Mouse (Mus musculus): ENCODE data around the gene Dcxr. TPM values are rescaled to one million over a fixed set of nuclear protein-coding genes. Genes with fewer than 3 reads are reported as not detected.

The Dcxr gene
- total and polyA plus RNA-seq, 3 experiments = 12.2 to 14.1 TPM; not detected in 1

GRCm38 (mm10) chr11:120733521-120733920 lies 6.4 kb upstream of the Dcxr start:
- Histone ChIP-seq H3K27me3 (ENCODE audit: control insufficient read depth in 1 of 2, insufficient read depth in 2 of 2, low read length in 2 of 2) (peaks cover 0 to 4% of the 10 kb centered on the region in 2 experiments; a peak in 3 of 4 replicates), H3K27ac (ENCODE audit: control insufficient read depth, low read depth, low read length) (no peak overlapping the region)
- TF ChIP-seq RCOR1 (IDR thresholded peaks at IDR 0.05; ENCODE audit: low read depth, low read length) (0 out of 2 replicates have a peak, but pooled peaks have one; percentile 11), MYC (IDR thresholded peaks at IDR 0.05; ENCODE audit: low read depth, low read length) (no peak)

DNA sequence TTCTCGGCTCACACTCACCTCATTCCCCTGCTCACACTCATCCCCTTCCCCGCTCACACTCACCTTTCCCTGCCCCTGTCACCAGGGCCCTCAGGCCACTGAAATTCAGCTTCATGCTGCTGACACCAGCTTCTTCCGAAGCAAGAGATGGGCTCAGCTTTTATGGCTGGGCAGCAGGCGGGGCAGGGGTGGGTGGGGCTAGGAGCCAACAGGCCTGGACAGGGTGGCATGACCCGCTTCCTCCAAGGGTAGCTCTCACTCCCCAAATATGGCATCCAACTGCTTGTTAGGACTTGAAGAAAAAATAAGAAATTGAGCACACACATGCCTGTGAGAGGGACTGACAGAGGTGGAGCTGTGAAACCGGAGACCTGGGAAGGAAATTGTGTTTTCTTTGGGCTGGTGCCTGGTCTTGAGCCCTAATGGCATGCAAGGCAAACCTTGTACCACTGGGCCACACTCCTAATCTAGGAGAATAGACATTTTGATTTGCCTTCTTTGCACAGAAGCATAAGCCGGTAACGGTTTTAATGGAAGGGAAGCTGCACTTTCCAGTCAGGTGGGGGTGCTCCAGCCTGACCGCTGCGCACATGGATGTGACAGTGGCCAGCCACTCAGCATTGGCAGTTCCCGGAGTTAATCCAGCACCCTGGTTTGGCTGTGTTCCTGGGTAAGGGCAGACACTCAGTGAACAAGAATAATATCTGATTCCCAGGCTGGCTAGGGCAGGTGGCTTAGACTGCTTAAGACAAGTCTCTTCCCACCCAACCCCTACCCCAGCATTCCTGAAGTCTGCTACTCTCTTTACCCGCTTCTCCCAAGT lies 5.0 kb upstream of the Dcxr start, which contains the start of gene Cbr2:
Gene Cbr2, minus strand, starts transcription at position 257 of the 823 bp plus-strand sequence.
- peaks cover 0 to 4% of the 10 kb centered on the region in 2 experiments; a peak in 3 of 4 replicates for H3K27me3 ChIP-seq (ENCODE audit: control insufficient read depth in 1 of 2, insufficient read depth in 2 of 2, low read length in 2 of 2)

More at GRCm38 (mm10) chr11:120733521-120733920, 6.4 kb upstream of the Dcxr start:
- Histone ChIP-seq H3K79me2 (ENCODE audit: control insufficient read depth, insufficient read depth, low read length, poor library complexity) (no peaks in the 10 kb centered on the region), H3K36me3 (ENCODE audit: control insufficient read depth in 1 of 2, insufficient read depth in 2 of 2, low read length in 2 of 2) (no peaks in the 10 kb centered on the region), H3K4me1 (ENCODE audit: control insufficient read depth in 1 of 2, insufficient read depth in 2 of 2, low read length in 2 of 2) (peaks cover 0 to 4% of the 10 kb centered on the region in 2 experiments; a peak in 1 of 4 replicates), H3K9ac (ENCODE audit: control insufficient read depth, low read depth, low read length, poor library complexity, severe bottlenecking) (no peak overlapping the region), H3K4me3 (ENCODE audit: control insufficient read depth in 1 of 2, insufficient read depth in 1 of 2, low read depth in 2 of 2, low read length in 2 of 2) (no peak overlapping the region), H3K9me3 (replicated peaks; ENCODE audit: insufficient read depth, low read length) (no peaks in the 10 kb centered on the region)
- DNase-seq (ENCODE audit: low read depth, low spot score) = peak; percentile 72

GRCm38 (mm10) chr11:120731395-120731794 lies 4.3 kb upstream of the Dcxr start:
- Histone ChIP-seq H3K36me3 (ENCODE audit: control insufficient read depth in 1 of 2, insufficient read depth in 2 of 2, low read length in 2 of 2) (no peaks in the 10 kb centered on the region), H3K27me3 (ENCODE audit: control insufficient read depth in 1 of 2, insufficient read depth in 2 of 2, low read length in 2 of 2) (peaks cover 0 to 2% of the 10 kb centered on the region in 2 experiments; a peak in 3 of 4 replicates), H3K9ac (ENCODE audit: control insufficient read depth, low read depth, low read length, poor library complexity, severe bottlenecking) (no peak overlapping the region), H3K27ac (ENCODE audit: control insufficient read depth, low read depth, low read length) (no peak overlapping the region), H3K4me1 (ENCODE audit: control insufficient read depth in 1 of 2, insufficient read depth in 2 of 2, low read length in 2 of 2) (peaks cover 0 to 4% of the 10 kb centered on the region in 2 experiments; a peak in 1 of 4 replicates), H3K79me2 (ENCODE audit: control insufficient read depth, insufficient read depth, low read length, poor library complexity) (no peaks in the 10 kb centered on the region), H3K4me3 (ENCODE audit: control insufficient read depth in 1 of 2, insufficient read depth in 1 of 2, low read depth in 2 of 2, low read length in 2 of 2) (no peak overlapping the region), H3K9me3 (replicated peaks; ENCODE audit: insufficient read depth, low read length) (no peaks in the 10 kb centered on the region)
- TF ChIP-seq USF2 (IDR thresholded peaks at IDR 0.05; ENCODE audit: borderline replicate concordance in 1 of 2, insufficient read depth in 1 of 2, low read depth in 1 of 2, low read length in 2 of 2) = no peak
- TF ChIP-seq SIN3A (IDR thresholded peaks at IDR 0.05; ENCODE audit: low read length) = no peak
- TF ChIP-seq KAT2A (conservative IDR thresholded peaks at IDR 0.05; ENCODE audit: low read depth, low read length) = no peak
- TF ChIP-seq TCF12 (IDR thresholded peaks at IDR 0.05; ENCODE audit: low read depth, low read length) = no peak
- no peak for TF ChIP-seq ETS1 (IDR thresholded peaks at IDR 0.05; ENCODE audit: low read depth, low read length)
- TF ChIP-seq MAX (IDR thresholded peaks at IDR 0.05; ENCODE audit: low read length) = no peak
- TF ChIP-seq TAL1 (IDR thresholded peaks at IDR 0.05; ENCODE audit: low read length) = no peak
- no peak for TF ChIP-seq MXI1 (IDR thresholded peaks at IDR 0.05; ENCODE audit: low read depth, low read length)
- TF ChIP-seq POLR2A (IDR thresholded peaks at IDR 0.05; ENCODE audit: control insufficient read depth in 1 of 2, insufficient read depth in 1 of 2, low read depth in 1 of 2, low read length in 2 of 2, poor library complexity in 1 of 2) = no peak
- TF ChIP-seq USF1 (IDR thresholded peaks at IDR 0.05; ENCODE audit: low read depth, low read length) = no peak
- no peak for TF ChIP-seq ELF1 (IDR thresholded peaks at IDR 0.05; ENCODE audit: low read depth, low read length)
- no peak for TF ChIP-seq JUND (IDR thresholded peaks at IDR 0.05; ENCODE audit: low read depth, low read length)
- no peak for TF ChIP-seq ZC3H11A (IDR thresholded peaks at IDR 0.05; ENCODE audit: low read depth, low read length)
- TF ChIP-seq EP300 (IDR thresholded peaks at IDR 0.05; ENCODE audit: low read depth in 1 of 2, low read length in 2 of 2) = no peak
- no peak for TF ChIP-seq POLR2AphosphoS5 (IDR thresholded peaks at IDR 0.05; ENCODE audit: borderline replicate concordance, low read depth, low read length)
- no peak for TF ChIP-seq UBTF (IDR thresholded peaks at IDR 0.05; ENCODE audit: borderline replicate concordance, insufficient read depth, low read depth, low read length)
- no peak for TF ChIP-seq BHLHE40 (IDR thresholded peaks at IDR 0.05; ENCODE audit: borderline replicate concordance, low read depth, low read length)
- TF ChIP-seq POLR2AphosphoS2 (IDR thresholded peaks at IDR 0.05; ENCODE audit: low read length) = no peak
- no peak for TF ChIP-seq SMC3 (IDR thresholded peaks at IDR 0.05; ENCODE audit: low read depth, low read length)
- no peak for TF ChIP-seq MYC (IDR thresholded peaks at IDR 0.05; ENCODE audit: low read depth, low read length)
- no peak for DNase-seq (ENCODE audit: low read depth, low spot score)

More for the DNA sequence above, 5.0 kb upstream of the Dcxr start, which contains the start of gene Cbr2:
- no peak for DNase-seq (ENCODE audit: low read depth, low spot score)
- TF ChIP-seq POLR2AphosphoS5 (IDR thresholded peaks at IDR 0.05; ENCODE audit: borderline replicate concordance, low read depth, low read length) (no peak), KAT2A (conservative IDR thresholded peaks at IDR 0.05; ENCODE audit: low read depth, low read length) (no peak), ZC3H11A (IDR thresholded peaks at IDR 0.05; ENCODE audit: low read depth, low read length) (no peak), GABPA (IDR thresholded peaks at IDR 0.05; ENCODE audit: low read depth, low read length) (no peak), ZNF384 (IDR thresholded peaks at IDR 0.05; ENCODE audit: low read depth, low read length) (no peak), ZKSCAN1 (IDR thresholded peaks at IDR 0.05; ENCODE audit: low read depth, low read length) (no peak), MAX (IDR thresholded peaks at IDR 0.05; ENCODE audit: low read length) (no peak), MAFK (IDR thresholded peaks at IDR 0.05; ENCODE audit: borderline replicate concordance, low read depth, low read length) (no peak)
- H3K9ac ChIP-seq (ENCODE audit: control insufficient read depth, low read depth, low read length, poor library complexity, severe bottlenecking) = no peak within 1 kb of the TSS
- no peak within 1 kb of the TSS for H3K27ac ChIP-seq (ENCODE audit: control insufficient read depth, low read depth, low read length)
- H3K79me2 ChIP-seq (ENCODE audit: control insufficient read depth, insufficient read depth, low read length, poor library complexity) = no peaks in the 10 kb centered on the region
- H3K4me1 ChIP-seq (ENCODE audit: control insufficient read depth in 1 of 2, insufficient read depth in 2 of 2, low read length in 2 of 2) = peaks cover 0 to 4% of the 10 kb centered on the region in 2 experiments; a peak in 1 of 4 replicates
- H3K4me3 ChIP-seq (ENCODE audit: control insufficient read depth in 1 of 2, insufficient read depth in 1 of 2, low read depth in 2 of 2, low read length in 2 of 2) = no peak within 1 kb of the TSS
- H3K36me3 ChIP-seq (ENCODE audit: control insufficient read depth in 1 of 2, insufficient read depth in 2 of 2, low read length in 2 of 2) = no peaks in the 10 kb centered on the region
- no peaks in the 10 kb centered on the region for H3K9me3 ChIP-seq (replicated peaks; ENCODE audit: insufficient read depth, low read length)

All from MEL (cell line).